Mouse (Mus musculus) E14TG2a.4 (cell line): ENCODE results near the gene Cttnbp2nl.

Experiments used
- CTCF ChIP-seq: conservative IDR thresholded peaks from 2 replicates; pipeline ENCODE4 v1.5.1; 2014; ENCODE audit warnings: low read length
- NANOG ChIP-seq: IDR thresholded peaks from 2 replicates; pipeline ENCODE4 v1.6.1; 2014; ENCODE audit warnings: borderline replicate concordance, low read length, mixed read lengths
- POU5F1 ChIP-seq: IDR thresholded peaks from 2 replicates; pipeline ENCODE4 v1.6.1; 2014; ENCODE audit warnings: low read length, borderline replicate concordance

DNA sequence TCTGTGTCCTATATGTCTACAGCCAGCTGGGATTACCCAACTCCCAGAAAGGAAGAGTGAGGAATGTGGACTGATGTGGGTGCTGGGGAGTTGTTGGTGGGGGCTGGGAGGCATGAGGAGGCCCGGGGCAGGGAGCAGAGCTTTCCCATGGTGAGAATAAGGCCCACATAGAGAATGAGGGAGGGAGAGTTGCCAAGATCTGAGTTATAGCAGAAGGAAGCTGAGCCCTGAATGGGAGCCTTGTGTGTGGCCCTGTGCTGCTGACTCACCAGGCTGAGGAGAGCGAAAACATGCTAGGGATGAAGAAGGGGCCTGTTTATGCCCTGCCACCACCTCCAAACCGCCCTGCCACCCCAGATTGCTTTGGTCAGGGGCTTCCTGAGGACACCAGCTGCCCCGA lies 59.1 kb downstream of the Cttnbp2nl start:
- no peak for TF ChIP-seq CTCF
- TF ChIP-seq NANOG = no peak
- TF ChIP-seq POU5F1 = no peak
